Mouse (Mus musculus): Measurements from ENCODE around the gene Wnt10b. TPM values are rescaled to one million over a fixed set of nuclear protein-coding genes. Genes with fewer than 3 reads are reported as not detected.
"Not testable (repeated sequence)": the region's sequence is repeated elsewhere in the genome, so short reads cannot be mapped to it uniquely, and the experiment has no call there.

The Wnt10b gene
- polyA plus RNA-seq (2017; shearing (Covaris generic)): under 1 TPM in 1 of 2 experiments, not detected in 1; 0.22 TPM

DNA sequence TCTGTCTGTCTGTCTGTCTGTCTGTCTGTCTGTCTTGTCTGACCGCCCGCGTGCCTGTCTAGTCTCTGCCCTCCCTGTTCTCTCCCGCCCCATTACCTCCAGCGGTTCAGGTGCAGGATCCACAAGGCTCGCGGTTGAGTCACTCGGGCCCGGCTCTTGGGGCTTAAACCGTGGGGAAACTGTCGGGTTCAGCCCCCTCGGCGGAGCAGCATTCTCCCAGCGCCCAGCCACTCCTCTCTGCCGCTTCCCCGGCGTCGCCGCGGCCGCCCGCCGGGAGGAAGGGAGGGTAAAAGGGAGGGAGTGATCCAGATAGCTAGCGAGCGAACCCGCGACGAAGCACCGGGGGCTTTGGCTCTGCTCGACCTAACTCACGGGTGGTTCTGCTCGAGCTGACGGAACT lies at the start of gene Wnt10b:
TSS of gene Wnt10b (minus strand) at position 389 of the 400 bp plus-strand sequence.
- no peak for ATAC-seq

DNA sequence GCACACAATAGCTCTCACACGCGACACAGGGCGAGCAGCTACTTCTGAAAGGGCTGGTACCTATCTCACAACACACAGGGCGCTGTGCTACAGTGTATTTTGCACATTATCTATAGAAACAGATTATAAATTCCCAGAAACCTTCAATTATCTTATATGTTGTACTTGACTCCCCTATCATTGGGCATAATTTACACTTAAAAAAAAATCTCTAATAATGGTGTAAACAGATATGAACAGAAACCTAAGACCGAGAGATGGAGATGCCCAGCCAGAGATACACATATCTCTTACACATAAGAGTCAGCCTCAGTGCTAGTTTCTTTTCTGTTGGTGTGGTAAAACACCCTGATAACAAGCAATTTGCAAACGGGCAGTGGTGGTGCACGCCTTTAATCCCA lies 49.7 kb upstream of the Wnt10b start:
- no peak for ATAC-seq

DNA sequence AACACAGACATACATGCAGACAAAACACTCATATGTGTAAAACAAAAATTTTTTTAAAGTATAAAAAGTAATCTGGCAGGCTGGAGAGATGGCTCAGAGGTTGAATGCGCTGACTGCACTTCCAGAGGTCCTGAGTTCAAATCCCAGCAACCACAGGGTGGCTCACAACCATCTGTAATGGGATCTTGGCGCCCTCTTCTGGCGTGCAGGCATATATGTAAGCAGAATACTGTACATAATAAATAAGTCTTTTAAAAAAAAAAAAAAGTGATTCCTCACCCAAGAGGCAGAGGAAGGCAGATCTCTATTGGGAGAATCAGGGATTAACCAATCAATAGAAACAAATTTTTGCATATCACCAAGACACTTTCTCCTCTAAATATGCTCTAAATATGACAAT lies 45.5 kb upstream of the Wnt10b start:
- ATAC-seq: no peak

DNA sequence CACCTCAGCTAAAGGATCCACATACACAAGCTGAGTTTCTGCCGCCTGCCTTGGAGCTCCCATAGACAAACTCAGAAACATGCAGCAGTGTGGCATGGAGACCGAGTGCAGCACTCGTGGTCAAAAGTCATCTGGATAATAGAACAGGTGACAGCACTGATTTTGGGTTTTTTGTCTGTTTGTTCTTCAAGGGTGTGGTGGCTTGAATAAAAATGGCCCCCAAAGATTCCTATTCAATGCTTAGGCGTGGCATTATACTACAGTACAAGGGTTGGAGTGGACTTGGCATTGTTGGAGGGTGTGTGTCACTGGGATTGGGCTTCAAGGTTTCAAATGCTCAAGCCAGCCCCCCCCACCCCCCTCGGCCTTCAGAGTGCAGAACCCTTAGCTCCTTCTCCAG lies 44.2 kb upstream of the Wnt10b start:
- no peak for ATAC-seq

DNA sequence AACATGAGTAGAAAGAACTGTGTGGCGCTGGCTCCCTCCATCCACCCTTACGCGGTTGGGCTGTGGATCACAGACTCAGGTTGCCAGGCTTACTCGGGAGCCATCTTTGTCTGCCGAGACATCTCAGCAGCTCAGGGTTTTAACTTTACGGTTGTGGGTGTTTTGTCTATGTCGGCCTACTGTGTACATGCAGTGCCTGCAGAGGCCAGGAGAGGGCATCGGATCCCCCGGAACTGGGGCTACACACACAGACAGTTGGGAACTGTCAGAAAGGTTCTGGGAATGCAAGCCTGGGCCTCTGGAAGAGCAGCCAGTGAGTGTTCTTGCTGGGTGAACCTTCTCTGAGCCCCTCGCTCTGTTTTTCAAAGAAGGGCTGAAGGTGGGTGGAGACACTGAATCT lies 43.5 kb upstream of the Wnt10b start:
- no peak for ATAC-seq

DNA sequence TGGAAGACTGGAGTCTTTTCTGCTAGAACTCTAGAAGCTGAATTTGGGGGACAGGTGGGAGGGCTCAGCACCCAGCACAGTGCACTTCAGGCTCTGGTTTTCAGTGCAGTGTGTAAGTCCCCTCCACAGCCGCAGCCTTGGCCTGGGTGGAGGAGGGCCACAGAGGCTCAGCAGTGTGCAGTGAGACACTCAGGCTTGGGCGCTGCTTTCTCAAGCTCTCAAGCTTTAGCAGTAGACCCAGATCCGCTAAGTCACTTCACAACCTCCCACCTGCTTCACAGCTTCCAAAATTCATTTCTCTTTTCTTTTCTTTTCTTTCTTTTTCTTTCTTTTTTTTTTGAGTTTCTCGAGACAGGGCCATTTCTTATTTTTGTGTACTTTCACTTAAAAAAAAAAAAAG lies 43.0 kb upstream of the Wnt10b start:
- no peak for ATAC-seq

DNA sequence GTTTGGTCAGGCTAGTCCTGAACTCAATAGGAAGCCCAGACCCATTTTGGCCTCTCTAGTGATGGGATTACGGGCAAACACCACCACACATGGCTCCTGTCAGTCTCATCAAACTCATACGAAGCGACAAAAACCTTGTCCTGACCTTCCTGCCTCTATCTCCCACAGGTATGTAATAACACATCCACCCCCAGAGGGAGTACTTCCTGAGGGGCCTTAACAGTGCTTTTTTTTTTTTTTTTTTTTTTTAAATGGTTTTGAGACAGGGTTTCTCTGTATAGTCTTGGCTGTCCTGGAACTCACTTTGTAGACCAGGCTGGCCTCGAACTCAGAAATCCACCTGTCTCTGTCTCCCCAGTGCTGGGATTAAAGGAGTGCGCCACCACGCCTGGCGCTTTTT lies 40.2 kb upstream of the Wnt10b start:
- ATAC-seq: no peak

DNA sequence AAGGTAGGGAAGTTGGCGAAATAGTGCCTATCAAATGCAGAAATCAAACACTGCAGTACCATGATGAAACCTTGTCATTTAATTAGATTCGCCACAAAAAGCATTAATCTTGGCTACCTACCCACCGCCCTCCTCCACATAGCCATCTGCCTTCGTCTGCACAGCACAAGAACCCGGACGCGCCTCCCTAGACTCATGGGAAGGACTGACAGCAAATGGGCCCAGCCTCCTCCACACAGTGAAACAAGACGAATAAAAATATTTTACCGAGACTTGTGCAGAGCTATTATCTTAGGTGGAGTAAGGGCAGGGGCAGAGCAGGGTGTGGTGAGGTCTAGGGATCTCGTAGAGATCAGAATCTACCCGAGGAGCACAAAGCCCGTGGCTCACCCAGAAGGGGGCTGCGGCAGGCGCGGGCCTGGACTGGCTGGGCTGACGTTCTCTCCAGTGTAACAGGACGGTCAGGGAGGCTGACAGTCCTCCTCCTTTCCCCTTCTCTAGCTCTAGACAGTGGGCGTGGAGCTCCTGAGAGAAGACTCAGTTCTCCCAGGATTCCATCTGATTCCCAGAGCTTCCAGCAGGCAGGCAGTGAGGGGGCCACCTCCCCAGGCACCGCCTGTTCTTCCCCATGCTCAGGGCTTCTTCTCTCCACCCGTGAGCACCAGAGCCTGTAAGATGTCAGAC lies 34.9 kb upstream of the Wnt10b start:
- no peak for ATAC-seq

DNA sequence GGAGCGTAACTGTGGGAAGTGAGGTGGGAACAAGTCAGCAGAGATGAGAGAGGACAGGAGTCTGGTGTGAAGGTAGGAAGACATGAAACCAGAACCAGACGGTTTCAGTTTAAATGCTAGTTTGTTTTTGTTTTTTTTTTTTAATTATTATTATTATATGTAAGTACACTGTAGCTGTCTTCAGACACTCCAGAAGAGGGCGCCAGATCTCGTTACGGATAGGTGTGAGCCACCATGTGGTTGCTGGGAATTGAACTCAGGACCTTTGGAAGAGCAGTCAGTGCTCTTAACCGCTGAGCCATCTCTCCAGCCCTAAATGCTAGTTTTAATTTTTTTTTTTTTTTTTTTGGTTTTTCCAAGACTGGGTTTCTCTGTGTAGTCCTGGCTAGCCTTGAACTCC lies 32.3 kb upstream of the Wnt10b start:
- not testable (repeated sequence) for ATAC-seq

DNA sequence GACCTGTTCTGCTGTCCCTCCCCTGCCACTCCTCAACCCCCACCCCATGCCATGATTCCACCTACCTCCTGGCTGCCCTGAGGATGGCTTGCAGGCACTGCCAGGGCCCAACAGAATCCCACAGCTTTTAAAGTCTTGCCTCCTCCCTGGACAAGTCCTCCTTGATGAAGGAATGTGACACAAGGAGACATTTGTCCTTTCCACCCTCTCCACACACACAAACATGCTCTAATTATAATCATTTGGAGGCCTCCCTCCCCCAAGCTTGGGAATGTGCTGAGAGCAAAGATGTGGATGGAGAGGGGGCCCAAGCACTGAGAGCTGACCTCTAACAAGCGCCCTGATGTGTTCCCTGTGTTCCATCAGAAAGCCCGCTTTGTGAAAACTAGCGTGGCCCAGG lies 31.4 kb upstream of the Wnt10b start, which contains the start of gene Ddn:
TSS of gene Ddn (minus strand) at position 101 of the 400 bp plus-strand sequence.
- no peak for ATAC-seq

DNA sequence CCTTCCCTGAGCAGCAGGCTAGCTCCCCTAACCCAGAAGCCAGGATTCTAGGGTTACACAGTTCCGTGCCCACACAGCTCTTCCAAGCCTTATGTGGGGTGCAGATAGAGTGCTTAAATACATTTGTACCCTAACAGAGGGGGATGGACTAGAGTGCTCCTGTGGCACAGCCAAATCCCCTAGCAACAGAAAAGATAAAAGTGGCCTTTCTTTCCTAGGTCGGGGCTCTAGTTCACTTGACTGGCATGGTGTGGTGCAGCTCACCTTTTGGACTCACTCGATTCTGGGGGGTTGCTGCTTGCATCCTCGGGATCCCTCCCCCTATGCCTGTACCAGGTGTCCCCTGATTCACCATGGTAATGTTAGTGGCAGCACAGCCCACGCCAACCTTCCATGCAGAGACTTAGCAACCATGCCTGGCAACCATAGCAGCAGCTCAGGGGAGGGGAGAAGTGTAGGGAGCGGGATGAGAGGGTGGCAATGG lies 30.7 kb upstream of the Wnt10b start:
- no peak for ATAC-seq

DNA sequence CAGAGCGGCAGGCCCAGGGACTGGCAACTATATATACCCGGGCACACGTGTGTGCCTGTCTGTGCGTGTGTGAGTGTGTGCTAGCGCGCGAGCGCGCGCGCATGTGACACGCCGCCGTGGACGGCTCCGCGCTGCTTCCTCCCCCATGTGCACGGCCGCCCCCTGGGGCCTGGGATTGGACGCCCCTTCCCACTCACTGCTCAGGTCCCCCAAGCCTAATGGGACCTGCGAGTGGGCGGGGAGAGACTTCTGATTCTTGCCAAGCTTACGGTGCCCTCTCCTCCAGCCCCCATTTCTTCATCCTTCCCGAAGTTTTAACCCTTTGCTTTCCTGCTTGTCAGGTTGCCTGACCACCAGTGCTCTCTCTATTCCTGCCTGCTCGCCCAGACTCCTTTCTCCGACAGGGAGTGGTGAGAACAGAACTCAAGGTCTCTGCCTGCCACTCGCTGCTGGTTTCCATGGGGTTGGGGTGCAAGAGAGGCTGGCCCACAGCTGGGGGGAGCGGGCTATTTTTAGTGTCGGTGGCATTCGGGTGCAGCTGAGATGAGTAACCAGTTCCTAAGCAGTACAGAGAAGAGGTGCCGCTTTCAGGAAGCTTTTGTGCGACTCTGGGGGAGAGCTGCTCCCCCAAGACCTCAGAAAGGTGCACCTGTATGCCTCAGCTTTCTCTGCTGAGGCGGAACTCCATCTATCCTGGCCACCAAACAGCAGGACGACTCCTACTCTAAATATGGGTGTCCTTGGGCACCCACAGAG lies 30.1 kb upstream of the Wnt10b start:
- ATAC-seq: peak; percentile 37

DNA sequence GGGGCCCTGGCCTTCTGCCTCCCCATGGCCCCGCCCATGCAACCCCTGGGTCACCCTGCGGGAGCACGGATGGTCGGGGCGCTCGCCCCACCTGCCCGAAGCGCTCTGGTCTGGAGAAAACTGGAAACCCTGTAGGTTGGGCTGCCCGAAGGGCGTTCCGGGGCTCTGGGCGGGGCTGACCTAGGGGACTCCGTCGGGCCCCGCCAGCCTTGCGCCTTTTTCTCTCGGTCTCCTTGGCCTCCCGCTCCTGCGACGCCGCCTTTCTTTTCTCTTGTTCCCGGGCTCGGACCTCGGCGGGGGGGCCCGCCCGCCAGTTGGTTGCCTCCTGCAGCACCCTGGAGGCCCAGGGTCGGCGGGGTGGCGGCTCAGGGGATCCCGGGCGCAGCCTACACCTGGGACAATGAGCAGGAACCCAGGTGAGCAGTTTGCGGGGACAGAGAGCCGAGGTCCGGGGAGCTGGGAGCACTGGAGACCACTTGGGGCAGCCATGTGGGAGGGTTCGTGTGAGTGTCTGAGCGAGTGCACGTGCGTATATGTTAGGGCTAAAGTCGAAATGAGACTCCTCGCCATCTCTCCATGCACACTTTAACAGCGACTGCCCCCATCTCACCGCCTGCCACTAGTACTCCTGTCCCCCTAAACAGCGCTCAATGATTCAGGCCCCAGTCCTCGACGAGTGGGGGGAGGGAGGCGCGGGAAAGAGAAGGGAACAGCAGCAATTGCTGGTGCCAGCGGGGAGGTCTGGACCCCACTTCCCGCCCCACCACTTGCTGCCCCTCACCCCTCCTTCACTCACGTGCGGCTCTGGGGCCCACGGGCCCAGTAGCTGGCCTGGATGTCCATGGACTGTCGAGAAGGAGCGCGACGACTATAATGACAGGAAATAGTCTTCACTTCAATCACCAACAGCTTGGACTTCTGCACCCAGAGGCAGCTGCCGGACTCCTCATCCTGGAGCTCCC lies 29.1 kb upstream of the Wnt10b start:
- no peak for ATAC-seq

DNA sequence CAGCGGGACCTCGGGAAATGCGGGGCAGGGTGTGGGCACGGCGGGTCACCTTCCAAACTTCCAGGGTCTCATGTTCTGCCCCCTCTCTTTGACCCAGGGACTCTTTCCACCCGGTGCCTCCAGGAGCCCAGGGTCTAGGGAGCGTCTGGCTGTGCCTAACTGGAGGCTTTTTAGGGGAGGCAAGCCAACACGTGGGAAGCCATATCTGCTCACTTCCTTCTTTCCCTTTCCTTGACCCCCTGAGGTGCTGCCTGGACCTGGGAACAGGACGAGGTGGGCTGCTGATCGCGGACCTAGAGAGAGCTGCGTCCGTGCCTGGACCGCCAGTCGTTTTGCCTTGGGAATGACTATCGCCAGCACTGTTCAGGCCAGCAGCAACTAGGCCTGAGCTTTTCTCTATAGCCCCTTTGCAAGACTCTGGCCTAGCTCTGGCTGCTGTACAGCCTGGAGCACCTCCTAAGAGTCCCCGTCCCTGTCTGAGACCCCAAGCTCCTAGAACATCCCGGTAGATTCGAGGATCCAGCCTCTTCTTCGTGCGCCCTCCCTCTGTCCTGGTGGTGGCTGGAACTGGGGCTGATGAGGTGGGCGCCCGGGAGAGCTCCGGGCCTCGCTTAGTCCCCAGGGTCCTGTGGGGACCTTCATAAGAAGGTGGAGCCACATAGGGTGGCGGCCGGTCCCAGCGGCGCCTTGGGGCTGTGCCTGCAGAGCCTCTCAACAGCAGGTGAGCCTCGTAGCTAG lies 28.3 kb upstream of the Wnt10b start:
- no peak for ATAC-seq

DNA sequence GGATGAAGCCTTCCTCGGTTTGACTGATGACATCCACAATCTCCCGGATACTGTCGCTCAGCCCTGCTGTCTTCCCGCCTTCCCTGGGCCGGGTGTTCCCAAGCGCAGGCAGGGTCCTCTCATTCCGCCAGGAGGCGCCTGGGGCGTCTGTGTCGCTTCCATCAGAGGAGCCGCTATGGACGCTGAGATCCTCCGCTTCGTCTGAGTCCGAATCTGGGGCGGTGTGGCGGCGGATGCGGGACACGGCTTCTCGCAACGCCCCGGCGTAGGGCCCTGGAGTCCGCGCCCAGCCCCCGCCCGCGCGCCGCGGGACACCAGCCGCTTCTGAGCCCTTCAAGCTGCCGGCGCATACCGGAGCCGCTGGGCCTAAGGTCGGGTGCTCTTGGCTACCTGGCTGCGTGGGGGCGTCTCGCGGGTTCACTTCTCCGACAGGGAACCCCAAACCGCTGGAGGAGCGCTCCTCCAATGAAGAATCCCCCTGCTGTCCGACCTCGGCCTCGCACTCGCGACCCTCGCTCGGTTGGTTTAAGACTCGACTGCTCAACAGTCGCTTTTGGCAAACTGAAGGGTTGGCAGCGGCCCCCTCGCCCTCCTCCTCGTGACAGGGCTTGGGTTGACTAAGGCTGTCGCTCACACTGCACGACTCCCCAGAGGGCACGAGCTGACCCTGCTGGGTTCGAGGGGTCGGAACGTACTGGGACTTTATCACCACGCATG lies 27.5 kb upstream of the Wnt10b start:
- peak; percentile 15 for ATAC-seq

DNA sequence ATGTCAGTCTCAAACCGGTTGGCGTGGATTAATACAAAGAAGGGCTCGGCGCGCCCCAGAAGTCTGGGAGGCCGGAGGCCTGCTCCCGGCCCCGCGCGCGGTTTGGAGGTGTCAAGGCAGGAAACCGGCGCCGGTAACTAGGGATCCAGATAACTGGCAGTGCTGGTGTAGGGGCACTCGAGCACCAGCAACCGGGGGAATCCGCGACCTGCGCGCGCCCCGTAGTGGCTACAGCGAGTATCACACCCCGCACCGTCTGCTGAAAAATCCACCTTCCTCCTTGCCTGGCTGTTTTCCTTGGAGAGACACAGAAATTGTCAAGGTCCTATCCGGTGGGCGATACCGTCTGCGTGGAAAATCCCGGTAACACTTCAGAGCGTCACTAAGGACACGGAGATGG lies 26.1 kb upstream of the Wnt10b start:
- ATAC-seq: peak; percentile 34

DNA sequence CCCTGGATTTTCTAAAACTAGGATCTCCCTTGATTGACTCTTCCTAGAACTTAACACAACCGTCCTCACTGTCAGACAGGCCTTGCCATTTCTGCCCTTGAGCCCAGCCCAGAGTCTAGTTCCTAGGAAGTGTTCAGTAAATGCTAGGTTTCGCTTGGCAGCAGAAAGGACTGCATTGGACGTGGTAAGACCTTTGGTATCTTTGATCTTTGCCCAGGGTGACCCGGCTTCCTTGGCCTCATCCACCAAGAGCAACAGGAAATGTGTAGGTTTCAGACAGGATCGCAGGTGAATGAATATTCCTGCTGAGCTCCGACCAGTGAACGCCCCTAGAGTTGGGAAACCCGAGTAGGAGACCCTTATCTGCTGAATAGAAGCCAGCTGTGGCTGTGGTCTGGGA lies 25.0 kb upstream of the Wnt10b start:
- no peak for ATAC-seq

DNA sequence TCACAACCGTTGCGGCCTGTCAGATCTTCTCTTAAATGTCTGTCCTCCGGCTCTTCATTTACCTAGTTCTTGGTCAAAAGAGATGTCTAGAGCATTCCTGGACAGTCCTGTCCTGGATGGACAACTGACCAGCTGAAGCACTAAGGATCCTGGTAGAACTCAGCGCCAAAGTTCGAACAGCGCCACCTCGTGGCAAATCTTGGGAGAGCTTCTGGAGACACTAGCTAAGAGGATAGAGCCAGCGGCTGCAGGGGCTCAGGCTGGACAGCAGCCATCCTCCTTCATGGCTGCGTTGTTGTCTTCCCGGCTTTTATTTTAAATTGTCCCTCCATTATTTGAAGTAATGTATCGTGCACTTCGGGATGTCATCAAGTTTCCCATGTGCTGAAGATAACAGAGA lies 21.4 kb upstream of the Wnt10b start:
- peak; percentile 45 for ATAC-seq

DNA sequence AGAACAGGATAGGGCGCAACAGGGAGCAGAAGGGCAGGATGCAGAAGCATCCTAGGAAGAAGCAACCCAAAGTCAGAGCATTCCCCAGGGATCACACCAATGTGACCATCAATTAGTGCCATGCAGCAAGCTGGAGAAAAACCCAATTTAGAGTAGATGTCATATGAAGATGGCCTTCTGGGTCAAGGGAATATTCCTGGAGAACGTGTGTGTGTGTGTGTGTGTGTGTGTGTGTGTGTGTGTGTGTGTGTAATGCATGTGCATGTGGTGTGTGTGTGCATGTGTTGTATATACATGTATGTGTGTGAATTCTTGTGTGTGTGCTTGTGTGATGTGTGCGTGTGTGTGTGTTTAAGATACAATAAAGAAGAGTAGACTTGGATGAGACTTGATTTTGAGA lies 21.0 kb upstream of the Wnt10b start:
- ATAC-seq: no peak

DNA sequence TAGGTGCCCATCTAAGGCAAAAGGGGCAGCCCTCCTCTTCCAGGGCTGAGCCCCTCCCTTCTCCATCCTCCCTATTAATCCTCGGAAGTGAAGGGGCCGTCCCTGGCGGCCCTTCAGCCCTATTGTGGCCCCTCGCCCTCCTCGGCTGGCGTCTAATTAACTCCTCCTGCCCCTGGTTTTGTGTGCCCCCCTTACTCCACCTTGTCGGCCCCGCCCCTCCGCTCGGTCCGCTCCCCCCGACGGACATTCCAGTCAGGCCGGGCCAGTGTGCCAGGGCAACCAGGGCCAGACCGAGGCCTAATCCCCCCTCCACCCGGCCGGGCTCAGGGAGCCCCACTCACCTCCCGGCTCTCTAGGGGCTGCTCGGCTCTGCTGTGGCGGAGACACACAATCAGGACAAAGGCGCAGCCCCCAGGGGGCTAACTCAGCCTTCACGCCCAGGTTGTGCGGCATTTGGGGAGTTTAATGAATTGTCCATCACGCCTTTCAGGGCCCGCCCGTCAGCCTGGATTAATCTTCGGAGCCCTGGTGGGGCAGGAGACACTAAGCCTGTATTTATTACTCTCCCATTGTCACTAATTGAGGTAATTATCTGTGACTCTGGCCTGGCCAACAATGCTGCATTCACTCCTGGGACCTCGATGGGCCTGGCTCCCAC lies 20.0 kb upstream of the Wnt10b start:
- ATAC-seq: no peak

Data from activated CD4-positive, CD25-positive, alpha-beta regulatory T cell, adult 4 months (primary cell).